Comparison of ENCODE assay signal across 8 mouse cellular contexts in the genomic region with DNA sequence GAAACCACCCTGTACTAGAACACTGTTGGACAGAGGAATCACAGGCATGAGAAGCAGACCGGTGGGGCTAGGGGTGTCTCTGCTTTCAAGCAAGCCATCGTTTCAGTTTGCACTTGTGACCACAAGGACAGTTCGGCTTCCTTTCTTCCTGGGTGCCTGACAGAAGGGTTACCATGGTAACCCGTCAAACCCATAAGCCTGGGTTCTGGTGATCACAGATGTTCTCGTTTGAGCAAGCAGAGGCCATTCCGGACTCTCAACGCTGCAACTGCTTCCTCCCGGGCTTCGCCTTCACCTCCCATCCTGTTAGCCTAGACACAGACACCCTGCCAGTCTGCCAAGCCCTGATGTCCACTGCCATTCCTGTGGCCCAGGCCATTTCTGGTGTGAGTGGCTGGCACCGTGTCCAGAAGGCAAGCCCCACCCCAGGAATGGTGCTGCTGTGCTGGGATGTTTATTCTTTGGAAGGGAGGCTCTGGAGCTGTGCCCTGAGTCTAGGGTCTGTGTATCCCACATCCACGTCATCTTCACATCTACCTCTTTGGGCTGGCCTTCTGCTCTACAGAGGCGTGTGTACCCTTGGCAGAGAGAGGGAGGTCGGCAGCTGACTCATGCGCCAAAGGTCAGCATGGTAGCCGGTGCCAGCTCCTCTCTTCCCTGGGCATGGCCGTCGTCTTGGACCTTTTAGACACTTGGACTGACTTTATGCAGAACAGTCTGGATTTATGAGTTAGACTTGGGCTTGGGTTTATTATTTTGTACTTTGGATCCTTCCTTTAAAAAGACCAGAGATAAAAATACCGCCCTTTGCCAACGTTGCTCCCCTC.
A peak's percentile ranks its signal among the peaks of the same experiment; 100 is the strongest.
DNase-seq lines count a peak whose midpoint lies in the region; TF ChIP-seq lines count a peak whose summit lies in the region.

No protein-coding gene starts in this region.

- H3K27me3 ChIP-seq in small intestine, adult 2 months (ENCODE audit: control insufficient read depth, insufficient read depth, low read length), result no peaks in the 10 kb centered on the region

- intact Hi-C loops in heart, postnatal 36 days (cut with DNase I), result no loop called here

- WGBS in small intestine, adult 2 months, result 21% methylated on average over 19 of the region's 19 CpGs

- H3K27ac ChIP-seq in small intestine, adult 2 months (ENCODE audit: insufficient read depth, low read depth, low read length), result peak overlapping the region; percentile 96

- DNase-seq in heart, adult 11 months, result peak; percentile 92
- DNase-seq in heart, postnatal 36 days, result no peak
- DNase-seq in right cerebral cortex, postnatal 25 days, result peak; percentile 11
- DNase-seq in right cerebral cortex, adult 18-20 months, result no peak
- DNase-seq in kidney, postnatal 14 days, result peak; percentile 67
- DNase-seq in left cerebral cortex, adult 18-20 months (ENCODE audit: low spot score in 2 of 2), result no peak
- no peak for DNase-seq in thymus, postnatal 36 days

- H3K4me1 ChIP-seq in small intestine, adult 2 months (ENCODE audit: control insufficient read depth, insufficient read depth, insufficient read length, low read length), result peaks cover 62% of the 10 kb centered on the region

- H3K4me3 ChIP-seq in small intestine, adult 2 months (ENCODE audit: low read depth, low read length), result no peak overlapping the region

- TF ChIP-seq CTCF in small intestine, adult 2 months (IDR thresholded peaks at IDR 0.05; ENCODE audit: extremely low read depth, insufficient read length, insufficient replicate concordance, low read depth, low read length), result no peak

- H3K36me3 ChIP-seq in small intestine, adult 2 months (ENCODE audit: control insufficient read depth, insufficient read depth, low read length), result no peaks in the 10 kb centered on the region

- no peak for TF ChIP-seq POLR2A in small intestine, adult 2 months (IDR thresholded peaks at IDR 0.05; ENCODE audit: low read depth, low read length)

Comparison
In these comparisons a context has a peak if more than half of its experiments do, and no peak if none do; other contexts are left out.
1. DNase-seq: peak in heart, adult 11 months (single experiment), right cerebral cortex, postnatal 25 days (single experiment) and kidney, postnatal 14 days (single experiment); none in heart, postnatal 36 days (0 of 2), right cerebral cortex, adult 18-20 months (single experiment), left cerebral cortex, adult 18-20 months (0 of 2) and thymus, postnatal 36 days (0 of 2).